ENCODE assay signal across 8 mouse cellular contexts in the genomic region with DNA sequence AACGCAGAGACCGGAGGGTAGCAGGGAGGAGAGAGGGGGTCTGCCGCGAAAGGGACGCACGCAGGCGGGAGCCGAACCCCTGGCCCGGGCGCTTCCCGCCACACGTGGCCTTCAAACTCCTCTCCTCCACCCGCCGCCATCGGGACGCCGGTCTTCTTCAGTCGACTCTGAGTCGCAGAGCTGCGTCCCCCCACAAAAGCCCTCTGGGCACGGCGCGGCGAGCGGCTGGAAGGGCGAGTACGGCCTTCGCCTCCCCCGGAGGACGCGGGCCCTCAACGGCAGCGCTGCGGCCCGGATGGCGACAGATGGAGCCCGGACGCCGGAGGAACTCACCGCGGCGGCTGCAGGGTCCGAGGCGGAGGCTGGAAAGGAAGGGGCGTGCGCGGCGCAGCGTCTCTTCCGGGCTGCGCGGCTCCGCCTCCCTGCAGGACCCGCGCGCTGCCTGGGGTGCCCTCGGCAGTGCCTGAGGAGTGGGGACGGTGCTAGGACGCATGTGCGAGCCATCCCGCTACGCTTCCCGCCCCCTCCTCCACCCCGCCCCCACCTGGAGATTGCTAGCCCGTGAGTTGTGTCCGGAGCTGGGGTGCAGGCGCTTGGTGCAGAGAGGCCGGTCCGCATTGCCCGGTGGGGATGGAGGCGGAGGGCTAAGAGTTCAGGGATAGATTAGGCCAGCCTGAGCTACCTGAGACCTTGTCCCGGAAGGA. TPM values are rescaled to one million over a fixed set of nuclear protein-coding genes. Genes with fewer than 3 reads are reported as not detected.
DNase-seq lines count a peak whose midpoint lies in the region; ATAC-seq lines count a peak whose summit lies in the region.

Gene RPS10-NUDT3, minus strand, starts transcription at position 352 of the 704 bp plus-strand sequence.

- peak; percentile 97 for DNase-seq in ZHBTc4 (ENCODE audit: low read depth, low spot score)
- peak; percentile 84 to 91 for DNase-seq in cerebellum, postnatal 36 days
- peak; percentile 88 for DNase-seq in gastrocnemius, adult 18-20 months (ENCODE audit: low spot score)
- DNase-seq in left cerebral cortex, adult 9 months (ENCODE audit: low spot score in 2 of 2) = peak; percentile 69 to 86
- peak; percentile 82 to 86 for DNase-seq in right cerebral cortex, adult 2 months (ENCODE audit: low spot score in 2 of 2)
- peak; percentile 53 for DNase-seq in urinary bladder, postnatal 10 days (ENCODE audit: low spot score)

- H3K4me2 ChIP-seq in hindbrain, embryonic 16.5 days (ENCODE audit: low read length) = peak within 1 kb of the TSS; percentile 79

- ATAC-seq in hindbrain, embryonic 16.5 days = peak; percentile 98

- no peaks in the 10 kb centered on the region for H3K9me3 ChIP-seq in hindbrain, embryonic 16.5 days (ENCODE audit: control insufficient read depth, low read length)
- H3K9me3 ChIP-seq in megakaryocyte, embryonic 14.5 days = no peaks in the 10 kb centered on the region

- H3K9ac ChIP-seq in hindbrain, embryonic 16.5 days (ENCODE audit: low read depth, low read length) = peak within 1 kb of the TSS; percentile 79

- H3K36me3 ChIP-seq in hindbrain, embryonic 16.5 days (ENCODE audit: control insufficient read depth, insufficient read depth, low read length) = peaks cover 27% of the 10 kb centered on the region
- peaks cover 45% of the 10 kb centered on the region for H3K36me3 ChIP-seq in megakaryocyte, embryonic 14.5 days (replicated peaks; ENCODE audit: low read length)

- H3K27me3 ChIP-seq in hindbrain, embryonic 16.5 days (replicated peaks; ENCODE audit: control insufficient read depth, insufficient read depth, low read length) = no peaks in the 10 kb centered on the region
- H3K27me3 ChIP-seq in megakaryocyte, embryonic 14.5 days (replicated peaks) = no peaks in the 10 kb centered on the region

- H3K4me1 ChIP-seq in hindbrain, embryonic 16.5 days (ENCODE audit: control insufficient read depth, insufficient read depth, low read depth, low read length) = peaks cover 20% of the 10 kb centered on the region
- peaks cover 67% of the 10 kb centered on the region for H3K4me1 ChIP-seq in megakaryocyte, embryonic 14.5 days

- under 1% methylated on average over 53 of the region's 72 CpGs for WGBS in hindbrain, embryonic 16.5 days

- peak within 1 kb of the TSS; percentile 73 for H3K4me3 ChIP-seq in hindbrain, embryonic 16.5 days (ENCODE audit: low read length)
- H3K4me3 ChIP-seq in megakaryocyte, embryonic 14.5 days (replicated peaks) = peak within 1 kb of the TSS; percentile 97

- peak within 1 kb of the TSS; percentile 65 for H3K27ac ChIP-seq in hindbrain, embryonic 16.5 days (ENCODE audit: low read depth, low read length)

RNA-seq across cellular contexts. Expression of gene RPS10-NUDT3, which starts in this region (rescaled TPM):
- 1 to 10 TPM in 1 of 2 experiments, not detected in 1; 1.5 TPM for total RNA-seq in gastrocnemius, adult 18-20 months (2021)
- not detected in 2 replicates for polyA plus RNA-seq in hindbrain, embryonic 16.5 days (2015; fragmentation: Nextera tagmentation; extraction: Ambion mirVana)
- polyA plus RNA-seq in megakaryocyte, embryonic 14.5 days (2012; ENCODE audit: insufficient read depth, low replicate concordance) = not detected in 2 replicates

Comparison
In these comparisons a context has a peak if more than half of its experiments do, and no peak if none do; other contexts are left out.
1. Peak in every context shown above with its lines: DNase-seq, ATAC-seq, H3K4me3 ChIP-seq and H3K27ac ChIP-seq.
2. Peak in ATAC-seq, H3K4me3 ChIP-seq, H3K27ac ChIP-seq, H3K9ac ChIP-seq and H3K4me2 ChIP-seq in hindbrain, embryonic 16.5 days; RNA of the gene not detected or under 1 TPM.